Mouse (Mus musculus): ENCODE data around the gene Mettl6. TPM values are rescaled to one million over a fixed set of nuclear protein-coding genes. Genes with fewer than 3 reads are reported as not detected.

Mettl6 gene
- polyA plus RNA-seq, 1 experiment from 2014 or later = 72.2 TPM

GRCm38 (mm10) chr14:31437826-31438529, 56.9 kb downstream of the Mettl6 start:
- Histone ChIP-seq H3K36me3 (no peaks in the 10 kb centered on the region), H3K4me1 (peaks cover 15% of the 10 kb centered on the region), H3K27me3 (replicated peaks) (peaks cover 4% of the 10 kb centered on the region; the same call in 1 of the 2 replicates), H3K4me2 (replicated peaks) (no peak overlapping the region), H3K9me3 (no peaks in the 10 kb centered on the region), H3K27ac (no peak overlapping the region), H3K9ac (no peak overlapping the region), H3K4me3 (no peak overlapping the region)
- ATAC-seq (ENCODE audit: low FRiP score, low read depth) = no peak
- 79% methylated on average over 8 of the region's 8 CpGs for WGBS

GRCm38 (mm10) chr14:31435930-31436693, 58.7 kb downstream of the Mettl6 start, which contains the start of gene Sh3bp5:
Sh3bp5 (minus strand) TSS chr14:31436078.
- Histone ChIP-seq H3K27me3 (replicated peaks) (peaks cover 4% of the 10 kb centered on the region; the same call in 1 of the 2 replicates), H3K4me2 (replicated peaks) (peak within 1 kb of the TSS; percentile 94), H3K9ac (peak within 1 kb of the TSS; percentile 78), H3K27ac (peak within 1 kb of the TSS; percentile 55), H3K9me3 (no peaks in the 10 kb centered on the region), H3K4me1 (peaks cover 15% of the 10 kb centered on the region), H3K4me3 (peak within 1 kb of the TSS; percentile 55), H3K36me3 (no peaks in the 10 kb centered on the region)
- 9% methylated on average over 49 of the region's 49 CpGs for WGBS
- peak; percentile 96 for ATAC-seq (ENCODE audit: low FRiP score, low read depth)

GRCm38 (mm10) chr14:31435018-31435915, 59.6 kb downstream of the Mettl6 start:
- ATAC-seq (ENCODE audit: low FRiP score, low read depth) = peak; percentile 69
- Histone ChIP-seq H3K4me1 (peaks cover 15% of the 10 kb centered on the region), H3K9me3 (no peaks in the 10 kb centered on the region), H3K27ac (peak overlapping the region; percentile 55), H3K4me3 (peak overlapping the region; percentile 55), H3K36me3 (no peaks in the 10 kb centered on the region), H3K9ac (peak overlapping the region; percentile 78), H3K4me2 (replicated peaks) (peak overlapping the region; percentile 94), H3K27me3 (replicated peaks) (peaks cover 4% of the 10 kb centered on the region; the same call in 1 of the 2 replicates)
- 1% methylated on average over 53 of the region's 53 CpGs for WGBS

GRCm38 (mm10) chr14:31434426-31434825, 60.4 kb downstream of the Mettl6 start:
- Histone ChIP-seq H3K9me3 (no peaks in the 10 kb centered on the region), H3K4me2 (replicated peaks) (peak overlapping the region; percentile 94), H3K27me3 (replicated peaks) (peaks cover 4% of the 10 kb centered on the region; the same call in 1 of the 2 replicates), H3K36me3 (no peaks in the 10 kb centered on the region), H3K9ac (no peak overlapping the region), H3K27ac (no peak overlapping the region), H3K4me1 (peaks cover 15% of the 10 kb centered on the region), H3K4me3 (no peak overlapping the region)
- 43% methylated on average over 5 of the region's 5 CpGs for WGBS
- ATAC-seq (ENCODE audit: low FRiP score, low read depth) = no peak

- Histone ChIP-seq H3K36me3 (no peaks in the 10 kb centered on the region), H3K27ac (no peak overlapping the region), H3K9me3 (no peaks in the 10 kb centered on the region), H3K4me1 (peaks cover 15% of the 10 kb centered on the region), H3K9ac (no peak overlapping the region), H3K4me2 (replicated peaks) (peak overlapping the region; percentile 94), H3K27me3 (replicated peaks) (peaks cover 4% of the 10 kb centered on the region; the same call in 1 of the 2 replicates), H3K4me3 (peak overlapping the region; percentile 13; the same call in 1 of the 2 replicates)
- WGBS = 7% methylated on average over 7 of the region's 7 CpGs
- no peak for ATAC-seq (ENCODE audit: low FRiP score, low read depth)
Measured at GRCm38 (mm10) chr14:31433851-31434360, 60.9 kb downstream of the Mettl6 start.

GRCm38 (mm10) chr14:31433126-31433525, 61.7 kb downstream of the Mettl6 start:
- no peak for ATAC-seq (ENCODE audit: low FRiP score, low read depth)
- H3K4me3 ChIP-seq = no peak overlapping the region
- H3K27me3 ChIP-seq (replicated peaks) = peaks cover 4% of the 10 kb centered on the region; the same call in 1 of the 2 replicates
- 73% methylated on average over 5 of the region's 5 CpGs for WGBS
- H3K4me2 ChIP-seq (replicated peaks) = peak overlapping the region; percentile 94
- peaks cover 15% of the 10 kb centered on the region for H3K4me1 ChIP-seq
- no peaks in the 10 kb centered on the region for H3K9me3 ChIP-seq
- H3K36me3 ChIP-seq = peaks cover 5% of the 10 kb centered on the region; the same call in 1 of the 2 replicates
- H3K27ac ChIP-seq = no peak overlapping the region
- no peak overlapping the region for H3K9ac ChIP-seq

GRCm38 (mm10) chr14:31432424-31432823, 62.4 kb downstream of the Mettl6 start:
- peaks cover 4% of the 10 kb centered on the region; the same call in 1 of the 2 replicates for H3K27me3 ChIP-seq (replicated peaks)
- H3K4me1 ChIP-seq = peaks cover 15% of the 10 kb centered on the region
- H3K9me3 ChIP-seq = no peaks in the 10 kb centered on the region
- H3K4me3 ChIP-seq = no peak overlapping the region
- WGBS = 58% methylated on average over 4 of the region's 4 CpGs
- no peak overlapping the region for H3K9ac ChIP-seq
- H3K4me2 ChIP-seq (replicated peaks) = 0 out of 2 replicates have a peak overlapping the region, but pooled peaks have one; percentile 6
- no peak for ATAC-seq (ENCODE audit: low FRiP score, low read depth)
- no peak overlapping the region for H3K27ac ChIP-seq
- peaks cover 6% of the 10 kb centered on the region; the same call in 1 of the 2 replicates for H3K36me3 ChIP-seq

- peaks cover 15% of the 10 kb centered on the region for H3K4me1 ChIP-seq
- H3K4me2 ChIP-seq (replicated peaks) = 0 out of 2 replicates have a peak overlapping the region, but pooled peaks have one; percentile 6
- no peaks in the 10 kb centered on the region for H3K9me3 ChIP-seq
- 84% methylated on average over 3 of the region's 3 CpGs for WGBS
- no peak overlapping the region for H3K27ac ChIP-seq
- peaks cover 4% of the 10 kb centered on the region; the same call in 1 of the 2 replicates for H3K27me3 ChIP-seq (replicated peaks)
- no peak overlapping the region for H3K9ac ChIP-seq
- no peak for ATAC-seq (ENCODE audit: low FRiP score, low read depth)
- H3K4me3 ChIP-seq = no peak overlapping the region
- peaks cover 11% of the 10 kb centered on the region for H3K36me3 ChIP-seq
Measured at GRCm38 (mm10) chr14:31431789-31432330, 63.0 kb downstream of the Mettl6 start.

GRCm38 (mm10) chr14:31429004-31429395, 65.8 kb downstream of the Mettl6 start:
- H3K4me1 ChIP-seq = peaks cover 5% of the 10 kb centered on the region; the same call in 1 of the 2 replicates
- no peak overlapping the region for H3K4me2 ChIP-seq (replicated peaks)
- 0 out of 2 replicates have a peak, but pooled peaks cover 5% of the 10 kb centered on the region for H3K9me3 ChIP-seq
- H3K36me3 ChIP-seq = peaks cover 23% of the 10 kb centered on the region
- H3K4me3 ChIP-seq = no peak overlapping the region
- no peak for ATAC-seq (ENCODE audit: low FRiP score, low read depth)
- H3K27ac ChIP-seq = no peak overlapping the region
- no peak overlapping the region for H3K9ac ChIP-seq
- WGBS = 51% methylated on average over 5 of the region's 5 CpGs
- 0 out of 2 replicates have a peak, but pooled peaks cover 4% of the 10 kb centered on the region for H3K27me3 ChIP-seq (replicated peaks)

- peaks cover 23% of the 10 kb centered on the region for H3K36me3 ChIP-seq
- ATAC-seq (ENCODE audit: low FRiP score, low read depth) = no peak
Measured at GRCm38 (mm10) chr14:31428211-31429003, 66.4 kb downstream of the Mettl6 start.

More at GRCm38 (mm10) chr14:31428211-31429003, 66.4 kb downstream of the Mettl6 start:
- 75% methylated on average over 15 of the region's 15 CpGs for WGBS
- H3K4me2 ChIP-seq (replicated peaks) = no peak overlapping the region
- no peak overlapping the region for H3K9ac ChIP-seq
- H3K4me1 ChIP-seq = no peaks in the 10 kb centered on the region
- no peak overlapping the region for H3K4me3 ChIP-seq
- H3K9me3 ChIP-seq = 0 out of 2 replicates have a peak, but pooled peaks cover 5% of the 10 kb centered on the region
- H3K27me3 ChIP-seq (replicated peaks) = no peaks in the 10 kb centered on the region
- H3K27ac ChIP-seq = no peak overlapping the region

All from neural tube, embryonic 12.5 days (tissue).